Mouse (Mus musculus): ENCODE measurements at regions not wholly inside any gene's neighbourhood (a gene's known extent, or its start where the extent isn't known, plus 50 kb on each side); places are given as distances from the start of the nearest gene placed in this dataset.

GRCm38 (mm10) chr13:43907425-43907824 is 122.8 kb downstream of the Cd83 start:
- TF ChIP-seq CTCF (IDR thresholded peaks at IDR 0.05; ENCODE audit: low read depth) = no peak
- TF ChIP-seq EP300 (IDR thresholded peaks at IDR 0.05; ENCODE audit: low read depth) = no peak

Data from heart, postnatal 0 days (tissue).